Mouse (Mus musculus) forebrain, postnatal 0 days (tissue): ENCODE measurements around the gene Cdrt4. TPM values are rescaled to one million over a fixed set of nuclear protein-coding genes. Genes with fewer than 3 reads are reported as not detected.

Experiments
- ATAC-seq: fragments of 200-750 bp; cut with Nextera tagmentation; 2 replicates; pipeline ENCODE4 v1.8.0; 2017; ENCODE audit warnings: mild to moderate bottlenecking, moderate library complexity
- DNase-seq: peaks from one replicate; pipeline ENCODE4 v3.0.0-alpha.2; 2015
- H3K27ac ChIP-seq: fragments of 300-500 bp; sonication (generic); 2 replicates; pipeline ENCODE4 v1.5.1; 2014; ENCODE audit warnings: low read depth, mild to moderate bottlenecking, antibody characterized with exemption, low read length, moderate library complexity, mixed read lengths
- H3K27me3 ChIP-seq: fragments of 300-500 bp; sonication (generic); 2 replicates; pipeline ENCODE4 v1.6.1; 2014; ENCODE audit warnings: mild to moderate bottlenecking, low read length, mixed read lengths; ENCODE audit not compliant: insufficient read depth
- H3K36me3 ChIP-seq: fragments of 300-500 bp; sonication (generic); 2 replicates; pipeline ENCODE4 v1.6.1; 2014; ENCODE audit warnings: mild to moderate bottlenecking, moderate library complexity; ENCODE audit not compliant: insufficient read depth
- H3K4me1 ChIP-seq: fragments of 300-500 bp; sonication (generic); 2 replicates; pipeline ENCODE4 v1.6.1; 2014; ENCODE audit warnings: antibody characterized with exemption; ENCODE audit not compliant: insufficient read depth
- H3K4me2 ChIP-seq: fragments of 300-500 bp; sonication (generic); 2 replicates; pipeline ENCODE4 v1.6.1; 2014; ENCODE audit warnings: low read depth, mild to moderate bottlenecking, moderate library complexity
- H3K4me3 ChIP-seq: fragments of 300-500 bp; sonication (generic); 2 replicates; pipeline ENCODE4 v1.5.1; 2014; ENCODE audit warnings: low read depth, low read length, mixed read lengths
- H3K9ac ChIP-seq: fragments of 300-500 bp; sonication (generic); 2 replicates; pipeline ENCODE4 v1.6.1; 2014; ENCODE audit warnings: mild to moderate bottlenecking
- H3K9me3 ChIP-seq: fragments of 300-500 bp; sonication (generic); 2 replicates; pipeline ENCODE4 v1.6.1; 2016; ENCODE audit warnings: low read length
- CTCF ChIP-seq: sonication (generic); IDR thresholded peaks from 2 replicates; pipeline ENCODE4 v1.5.1; 2016; ENCODE audit warnings: antibody characterized with exemption, control low read depth, low read depth
- WGBS: fragments of 180-500 bp; shearing (Covaris S2); extraction: QIAGEN DNeasy Blood & Tissue Kit; methylation state at CpG from one replicate; pipeline ENCODE4 v1.1.7; 2014; 5-methylcytosine and 5-hydroxymethylcytosine counted together
- polyA plus RNA-seq: library from polyadenylated mRNA; unstranded; fragments of >200 nt; fragmentation: Nextera tagmentation; extraction: Ambion mirVana; gene quantifications from 2 replicates; pipeline ENCODE4 v1.2.1, GENCODE M21; 2015
- total RNA-seq: library from RNA; depleted of rRNA; stranded (reverse); fragments of >200 nt; gene quantifications from 2 replicates; pipeline ENCODE4 v1.2.3, GENCODE M21; 2014

Cdrt4 gene
- total and polyA plus RNA-seq, 2 experiments from 2014 or later, result not detected

DNA sequence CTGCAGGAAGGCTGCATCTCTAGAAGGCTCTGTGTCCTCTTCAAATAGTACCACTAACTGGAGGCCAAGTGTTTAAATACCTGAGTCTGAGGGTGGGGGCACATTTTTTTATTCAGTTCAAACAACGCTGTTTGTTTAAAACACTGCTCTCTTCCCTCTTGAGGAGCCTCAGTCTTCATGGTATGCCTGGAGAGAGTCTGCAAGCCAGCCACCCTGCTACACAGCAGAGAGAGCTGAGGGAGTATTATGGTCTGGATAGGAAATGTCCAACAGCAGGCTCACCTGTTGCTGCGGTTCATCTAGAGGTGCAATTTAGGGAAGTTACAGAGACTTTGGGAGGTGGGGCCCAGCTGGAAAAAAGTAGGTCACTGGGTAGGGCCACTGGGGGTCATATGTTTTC is 35.5 kb upstream of the Cdrt4 start:
- Histone ChIP-seq H3K27me3 (no peaks in the 10 kb centered on the region), H3K4me2 (no peak overlapping the region), H3K9me3 (no peaks in the 10 kb centered on the region), H3K36me3 (no peaks in the 10 kb centered on the region), H3K4me1 (no peaks in the 10 kb centered on the region), H3K27ac (no peak overlapping the region), H3K4me3 (no peak overlapping the region), H3K9ac (no peak overlapping the region)
- ATAC-seq (no peak), DNase-seq (no peak)
- WGBS, result 91% methylated on average over 2 of the region's 2 CpGs
- TF ChIP-seq CTCF, result no peak

DNA sequence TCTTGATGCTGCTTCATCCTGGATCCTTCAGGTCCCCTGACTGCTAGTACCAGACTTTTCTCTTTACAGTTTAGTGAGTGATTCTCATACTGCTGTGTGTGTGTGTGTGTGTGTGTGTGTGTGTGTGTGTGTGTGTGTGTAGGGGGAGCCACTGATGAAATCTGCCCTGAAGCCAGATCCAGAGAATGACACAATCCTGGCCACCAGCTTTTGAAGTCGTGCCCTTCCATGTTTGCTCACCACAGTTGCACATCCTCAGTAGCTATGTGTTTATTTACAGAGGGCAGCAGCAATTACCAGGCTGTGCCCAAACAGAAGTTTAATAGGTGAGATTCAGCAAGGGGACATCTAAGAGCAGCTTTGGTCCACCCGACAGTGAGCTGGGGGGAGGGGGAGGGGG is 34.2 kb upstream of the Cdrt4 start:
- Histone ChIP-seq H3K36me3 (no peaks in the 10 kb centered on the region), H3K9ac (no peak overlapping the region), H3K27ac (no peak overlapping the region), H3K4me1 (no peaks in the 10 kb centered on the region), H3K27me3 (no peaks in the 10 kb centered on the region), H3K9me3 (no peaks in the 10 kb centered on the region), H3K4me2 (no peak overlapping the region), H3K4me3 (no peak overlapping the region)
- DNase-seq, result no peak
- no peak for TF ChIP-seq CTCF
- 50% methylated on average over 2 of the region's 2 CpGs for WGBS
- no peak for ATAC-seq

DNA sequence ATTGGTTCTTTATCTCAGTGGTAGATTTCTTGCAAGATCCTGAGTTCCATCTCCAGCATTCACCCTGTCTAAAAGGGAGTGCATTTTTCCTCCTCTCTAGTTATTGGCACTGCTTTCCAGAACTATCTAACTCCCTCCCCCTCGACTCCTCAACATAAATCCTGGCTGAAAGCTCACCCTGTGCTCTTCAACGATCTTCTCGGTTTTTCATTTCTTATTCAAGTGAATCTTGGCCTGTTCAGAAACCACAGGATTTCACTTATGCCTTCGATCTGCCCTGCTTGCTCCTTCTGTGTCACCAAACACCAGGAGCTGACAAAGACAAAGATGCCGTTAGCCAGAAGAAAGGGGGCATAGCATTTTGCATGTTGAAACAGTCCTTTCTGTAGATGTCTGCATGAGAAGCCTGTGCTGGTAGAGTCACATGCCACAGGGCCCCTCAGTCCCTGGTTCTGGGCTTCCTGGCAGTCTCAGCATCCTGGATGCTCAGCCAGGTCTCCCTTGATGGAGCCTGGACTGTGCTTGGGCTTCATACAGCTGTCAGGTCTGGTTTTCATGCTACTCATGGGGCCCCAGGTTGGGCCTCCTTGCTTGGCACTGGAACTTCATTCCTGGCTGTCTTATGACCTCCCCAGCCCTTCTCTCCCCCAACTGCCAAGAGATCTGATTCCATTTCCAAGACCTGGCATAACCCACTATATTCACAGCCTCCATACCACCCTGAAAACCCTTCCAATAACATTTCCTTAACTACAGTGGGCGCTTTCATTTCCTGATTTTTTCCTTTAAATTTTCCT is 30.8 kb upstream of the Cdrt4 start:
- H3K36me3 ChIP-seq, result no peaks in the 10 kb centered on the region
- 67% methylated on average over 6 of the region's 6 CpGs for WGBS
- peak overlapping the region; percentile 32; the same call in 1 of the 2 replicates for H3K4me3 ChIP-seq
- H3K27ac ChIP-seq, result no peak overlapping the region
- no peak for TF ChIP-seq CTCF
- no peaks in the 10 kb centered on the region for H3K4me1 ChIP-seq
- H3K9ac ChIP-seq, result no peak overlapping the region
- ATAC-seq (peak; percentile 4; the same call in 1 of the 2 replicates), DNase-seq (peak; percentile 21)
- no peaks in the 10 kb centered on the region for H3K27me3 ChIP-seq
- H3K4me2 ChIP-seq, result peak overlapping the region; percentile 38; the same call in 1 of the 2 replicates
- H3K9me3 ChIP-seq, result no peaks in the 10 kb centered on the region

DNA sequence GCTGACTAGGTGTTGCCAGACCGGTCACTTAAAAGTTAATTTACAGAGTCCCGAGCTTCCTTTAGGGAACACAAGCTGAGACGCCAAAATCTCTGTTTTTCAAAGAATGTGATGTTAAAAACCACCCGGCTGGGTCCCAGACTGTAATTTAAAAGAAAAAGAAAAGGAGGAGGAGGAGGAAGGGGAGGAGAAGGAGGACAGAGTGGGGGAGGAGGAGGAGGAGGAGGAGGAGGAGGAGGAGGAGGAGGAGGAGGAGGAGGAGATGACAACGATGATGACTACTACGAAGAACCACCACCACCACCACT is 30.3 kb upstream of the Cdrt4 start:
- H3K4me1 ChIP-seq, result no peaks in the 10 kb centered on the region
- WGBS, result 14% methylated on average over 6 of the region's 6 CpGs
- H3K27ac ChIP-seq, result no peak overlapping the region
- DNase-seq (no peak), ATAC-seq (peak; percentile 21)
- no peaks in the 10 kb centered on the region for H3K36me3 ChIP-seq
- no peaks in the 10 kb centered on the region for H3K9me3 ChIP-seq
- peak overlapping the region; percentile 38 for H3K4me2 ChIP-seq
- H3K4me3 ChIP-seq, result peak overlapping the region; percentile 32
- H3K9ac ChIP-seq, result no peak overlapping the region
- H3K27me3 ChIP-seq, result no peaks in the 10 kb centered on the region
- TF ChIP-seq CTCF, result no peak

DNA sequence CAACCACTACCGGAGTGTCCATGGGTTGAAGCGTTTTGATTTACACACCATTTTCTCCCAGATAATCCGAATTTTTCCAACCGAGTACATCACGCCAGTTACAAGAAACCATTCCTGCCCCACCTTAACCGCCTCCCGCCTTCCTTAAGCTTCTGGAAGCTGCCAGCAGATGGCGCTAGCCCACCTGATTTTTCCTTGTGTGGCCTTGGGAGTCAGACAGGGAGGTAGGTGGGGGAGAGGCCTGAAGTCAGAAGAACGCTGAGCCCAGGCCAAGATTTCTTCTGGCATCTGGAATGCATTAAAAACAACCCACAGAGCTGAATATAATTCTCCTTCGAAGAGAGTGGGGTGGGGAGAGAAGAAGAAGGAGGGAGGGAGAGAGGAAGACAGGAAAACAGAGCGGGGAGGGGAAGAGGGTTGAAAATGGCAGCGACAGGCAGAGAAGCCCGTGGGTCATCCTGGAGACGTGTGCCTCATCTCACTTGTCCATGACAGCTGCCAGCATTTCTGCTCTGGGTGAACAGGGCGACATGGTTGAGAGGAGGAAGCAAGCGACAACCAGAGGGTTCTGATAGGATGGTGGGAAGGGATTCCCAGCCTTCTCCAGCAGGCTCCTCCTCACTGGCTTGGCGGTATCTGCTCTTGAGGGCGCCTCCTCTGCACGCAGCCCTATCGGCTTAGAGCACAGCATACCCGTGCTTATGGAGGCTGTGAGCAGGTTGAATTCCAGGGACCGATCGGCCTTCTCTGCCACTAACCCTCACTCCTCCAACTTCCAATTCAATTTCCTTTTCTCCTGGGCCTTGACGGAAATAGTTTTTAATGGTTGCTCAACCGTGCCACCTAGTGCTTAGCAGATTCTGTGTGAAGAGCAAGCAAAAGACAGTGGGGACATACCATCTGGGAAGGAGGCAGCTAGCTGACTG is 29.7 kb upstream of the Cdrt4 start:
- H3K4me3 ChIP-seq, result peak overlapping the region; percentile 32
- no peak overlapping the region for H3K9ac ChIP-seq
- peak; percentile 95 for TF ChIP-seq CTCF
- H3K36me3 ChIP-seq, result no peaks in the 10 kb centered on the region
- H3K27me3 ChIP-seq, result no peaks in the 10 kb centered on the region
- H3K9me3 ChIP-seq, result no peaks in the 10 kb centered on the region
- WGBS, result 31% methylated on average over 25 of the region's 25 CpGs
- DNase-seq (peak; percentile 96), ATAC-seq (peak; percentile 96)
- H3K27ac ChIP-seq, result peak overlapping the region; percentile 64
- H3K4me2 ChIP-seq, result peak overlapping the region; percentile 38
- H3K4me1 ChIP-seq, result no peaks in the 10 kb centered on the region

DNA sequence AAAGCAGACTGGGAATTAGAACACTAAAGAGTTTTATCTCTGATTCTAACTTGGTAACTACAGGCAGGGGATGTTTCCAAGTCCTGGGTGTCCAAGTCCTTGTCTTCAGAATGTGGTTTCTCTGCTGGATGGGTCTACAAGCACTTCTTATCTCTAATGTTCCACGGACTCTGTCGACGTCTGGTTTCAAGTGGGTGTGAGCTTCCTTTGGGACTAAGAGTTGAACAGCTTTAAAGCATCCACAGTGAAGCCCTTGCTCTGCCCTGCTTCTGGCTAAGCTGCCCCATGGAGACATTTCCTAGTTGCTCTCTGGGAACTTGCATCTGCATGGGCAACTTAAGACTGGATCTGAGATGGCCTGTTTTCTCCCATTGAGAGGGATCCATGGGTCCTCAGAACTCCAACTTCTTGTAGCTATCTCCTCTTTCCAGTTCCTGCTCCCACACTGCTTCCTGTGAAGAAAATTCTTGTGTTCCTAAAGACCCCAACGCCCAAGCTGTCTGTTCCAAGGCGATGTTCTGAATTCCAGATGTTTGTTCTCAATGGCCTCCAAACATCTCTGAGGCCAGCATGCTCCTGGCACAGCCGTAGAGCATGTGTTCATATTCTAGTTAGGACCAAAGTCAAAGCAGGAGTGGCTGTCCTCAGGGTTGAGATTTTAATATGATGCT is 26.8 kb upstream of the Cdrt4 start:
- ATAC-seq (no peak), DNase-seq (no peak)
- Histone ChIP-seq H3K9ac (no peak overlapping the region), H3K27me3 (no peaks in the 10 kb centered on the region), H3K27ac (no peak overlapping the region), H3K36me3 (no peaks in the 10 kb centered on the region), H3K4me3 (no peak overlapping the region), H3K9me3 (no peaks in the 10 kb centered on the region), H3K4me1 (no peaks in the 10 kb centered on the region), H3K4me2 (no peak overlapping the region)
- TF ChIP-seq CTCF, result no peak
- WGBS, result 94% methylated on average over 6 of the region's 6 CpGs

DNA sequence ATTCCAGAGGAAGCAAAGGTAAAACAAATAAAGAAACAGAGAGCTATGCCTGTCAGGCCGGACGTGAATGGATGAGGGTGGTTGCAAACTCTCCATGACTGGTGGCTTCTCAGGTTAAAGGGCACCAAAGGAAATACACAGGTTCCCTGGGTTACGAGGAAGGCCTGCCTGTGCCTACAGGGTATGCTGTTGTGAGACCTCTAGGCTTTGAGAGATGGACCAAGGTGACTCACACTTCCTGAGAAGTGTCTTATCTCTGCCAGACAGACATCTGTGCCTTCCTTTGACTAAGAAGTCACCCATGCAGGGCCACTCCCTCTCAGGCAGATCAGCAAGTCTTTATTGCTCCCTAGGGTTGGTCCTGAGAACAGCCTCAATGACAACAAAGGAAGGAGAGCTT is 21.2 kb upstream of the Cdrt4 start:
- Histone ChIP-seq H3K9me3 (no peaks in the 10 kb centered on the region), H3K27ac (no peak overlapping the region), H3K4me2 (no peak overlapping the region), H3K9ac (no peak overlapping the region), H3K27me3 (no peaks in the 10 kb centered on the region), H3K4me3 (no peak overlapping the region), H3K36me3 (no peaks in the 10 kb centered on the region), H3K4me1 (no peaks in the 10 kb centered on the region)
- ATAC-seq (no peak), DNase-seq (no peak)
- no peak for TF ChIP-seq CTCF
- 87% methylated on average over 3 of the region's 3 CpGs for WGBS
